Mouse (Mus musculus): ENCODE measurements around the gene Atp6v1g3. TPM values are rescaled to one million over a fixed set of nuclear protein-coding genes. Genes with fewer than 3 reads are reported as not detected.

The Atp6v1g3 gene
- polyA plus RNA-seq (2015; fragmentation: Nextera tagmentation; extraction: Ambion mirVana) = not detected in 2 replicates

DNA sequence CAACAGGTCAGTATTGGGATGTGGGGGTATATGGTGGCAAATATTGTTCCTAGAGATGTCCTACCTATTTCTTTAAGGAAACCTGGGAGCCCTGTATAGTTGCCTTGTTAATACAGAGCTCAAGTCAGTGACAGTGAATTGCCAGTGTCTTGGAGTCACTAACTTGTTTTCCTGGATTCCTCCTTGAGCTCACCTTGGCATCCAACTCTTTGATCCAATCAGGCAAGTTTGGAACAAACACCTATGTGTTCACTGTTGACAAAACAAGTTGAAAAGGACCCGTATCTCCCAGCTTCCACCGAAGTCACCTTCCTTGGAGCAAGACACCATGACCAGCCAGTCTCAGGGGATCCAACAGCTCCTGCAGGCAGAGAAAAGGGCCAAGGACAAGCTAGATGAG, at the start of gene Atp6v1g3:
Gene Atp6v1g3 (plus strand): TSS at position 301 of the 400 bp plus-strand sequence.
- Histone ChIP-seq H3K9ac (no peak within 1 kb of the TSS), H3K4me1 (replicated peaks) (no peaks in the 10 kb centered on the region), H3K36me3 (no peaks in the 10 kb centered on the region), H3K4me3 (no peak within 1 kb of the TSS), H3K27ac (no peak within 1 kb of the TSS), H3K4me2 (no peak within 1 kb of the TSS), H3K9me3 (replicated peaks) (no peaks in the 10 kb centered on the region), H3K27me3 (no peaks in the 10 kb centered on the region)
- ATAC-seq (replicated peaks; ENCODE audit: insufficient number of reproducible peaks, insufficient read depth, low FRiP score, low read depth) = no peak
- 81% methylated on average over 2 of the region's 2 CpGs for WGBS

DNA sequence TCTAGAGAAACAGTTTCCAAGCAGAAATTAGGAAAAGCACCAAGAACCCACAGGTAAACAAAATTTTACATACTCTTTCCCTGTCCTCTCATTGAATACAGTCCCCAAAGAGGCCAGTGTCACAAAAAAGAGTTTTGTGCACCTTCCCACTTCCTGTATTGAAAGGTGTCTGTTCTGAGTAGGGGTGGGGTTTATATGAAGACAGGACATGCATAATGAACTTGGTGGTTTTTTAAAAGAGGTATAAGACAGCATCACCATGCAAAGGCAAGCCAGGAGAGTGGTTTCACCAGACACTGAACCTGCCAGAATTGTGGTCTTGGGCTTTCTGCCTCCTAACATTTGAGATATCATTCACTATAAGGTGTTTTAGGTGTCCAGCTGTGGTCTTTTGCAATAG, 40.5 kb upstream of the Atp6v1g3 start:
- Histone ChIP-seq H3K36me3 (no peaks in the 10 kb centered on the region), H3K9ac (no peak overlapping the region), H3K4me2 (no peak overlapping the region)

GRCm38 (mm10) chr1:138237252-138237651, 36.3 kb upstream of the Atp6v1g3 start:
- ATAC-seq (replicated peaks; ENCODE audit: insufficient number of reproducible peaks, insufficient read depth, low FRiP score, low read depth) = no peak
- Histone ChIP-seq H3K27me3 (no peaks in the 10 kb centered on the region), H3K4me1 (replicated peaks) (no peaks in the 10 kb centered on the region), H3K27ac (no peak overlapping the region), H3K4me2 (no peak overlapping the region), H3K4me3 (no peak overlapping the region), H3K9me3 (replicated peaks) (0 out of 2 replicates have a peak, but pooled peaks cover 3% of the 10 kb centered on the region), H3K36me3 (no peaks in the 10 kb centered on the region), H3K9ac (no peak overlapping the region)
- WGBS = 61% methylated on average over 2 of the region's 2 CpGs

More for the DNA sequence above, 40.5 kb upstream of the Atp6v1g3 start:
- ATAC-seq (replicated peaks; ENCODE audit: insufficient number of reproducible peaks, insufficient read depth, low FRiP score, low read depth) = no peak
- Histone ChIP-seq H3K27ac (no peak overlapping the region), H3K27me3 (no peaks in the 10 kb centered on the region), H3K4me1 (replicated peaks) (no peaks in the 10 kb centered on the region), H3K9me3 (replicated peaks) (0 out of 2 replicates have a peak, but pooled peaks cover 3% of the 10 kb centered on the region), H3K4me3 (no peak overlapping the region)

DNA sequence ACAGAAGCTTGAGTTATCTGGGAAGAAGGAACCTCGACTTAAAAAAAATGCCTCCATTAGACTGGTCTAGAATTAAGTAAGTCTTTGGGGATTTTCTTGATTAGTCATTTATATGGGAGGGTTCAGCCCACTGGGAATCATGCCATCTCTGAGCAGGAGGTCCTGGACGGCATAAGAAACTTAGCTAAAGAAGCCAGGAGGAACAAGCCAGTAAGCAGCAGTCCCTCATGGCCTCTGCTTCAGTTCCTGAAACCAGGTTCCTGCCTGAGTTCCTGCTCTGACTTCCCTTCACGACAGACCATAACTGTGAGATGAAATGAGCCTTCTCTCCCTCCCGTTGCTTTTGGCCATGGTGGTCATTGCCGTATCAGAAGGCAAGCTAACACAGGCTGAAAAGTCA, 29.6 kb upstream of the Atp6v1g3 start:
- Histone ChIP-seq H3K4me3 (no peak overlapping the region), H3K36me3 (no peaks in the 10 kb centered on the region), H3K4me1 (replicated peaks) (peaks cover 4% of the 10 kb centered on the region), H3K27me3 (no peaks in the 10 kb centered on the region), H3K27ac (peak overlapping the region; percentile 51; the same call in 1 of the 2 replicates), H3K4me2 (no peak overlapping the region), H3K9me3 (replicated peaks) (no peaks in the 10 kb centered on the region), H3K9ac (no peak overlapping the region)
- 46% methylated on average over 5 of the region's 5 CpGs for WGBS
- no peak for ATAC-seq (replicated peaks; ENCODE audit: insufficient number of reproducible peaks, insufficient read depth, low FRiP score, low read depth)

DNA sequence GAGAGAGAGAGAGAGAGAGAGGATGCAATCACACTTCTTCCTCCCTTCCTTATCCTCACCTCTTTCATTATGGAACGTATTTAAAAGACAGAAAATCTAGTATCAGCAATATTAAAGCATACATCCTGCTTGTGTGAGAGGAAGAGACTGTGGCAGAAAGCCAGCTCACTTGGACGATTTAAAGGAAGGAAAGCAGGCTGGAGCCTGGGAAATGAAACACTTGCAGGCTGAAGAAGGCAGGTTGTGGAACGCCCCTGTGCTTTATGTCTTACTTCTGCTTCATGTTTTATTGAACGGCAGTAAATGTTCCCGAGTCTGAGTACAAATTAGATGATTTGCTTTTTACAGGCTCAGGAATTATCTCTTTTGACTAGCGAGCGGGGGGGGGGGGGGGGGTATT, 29.1 kb upstream of the Atp6v1g3 start:
- H3K27me3 ChIP-seq = no peaks in the 10 kb centered on the region
- 36% methylated on average over 7 of the region's 7 CpGs for WGBS
- H3K27ac ChIP-seq = peak overlapping the region; percentile 31; the same call in 1 of the 2 replicates
- H3K36me3 ChIP-seq = no peaks in the 10 kb centered on the region
- H3K9me3 ChIP-seq (replicated peaks) = no peaks in the 10 kb centered on the region
- peaks cover 4% of the 10 kb centered on the region for H3K4me1 ChIP-seq (replicated peaks)
- no peak for ATAC-seq (replicated peaks; ENCODE audit: insufficient number of reproducible peaks, insufficient read depth, low FRiP score, low read depth)
- 0 out of 2 replicates have a peak overlapping the region, but pooled peaks have one; percentile 0 for H3K4me2 ChIP-seq
- no peak overlapping the region for H3K9ac ChIP-seq
- H3K4me3 ChIP-seq = no peak overlapping the region

DNA sequence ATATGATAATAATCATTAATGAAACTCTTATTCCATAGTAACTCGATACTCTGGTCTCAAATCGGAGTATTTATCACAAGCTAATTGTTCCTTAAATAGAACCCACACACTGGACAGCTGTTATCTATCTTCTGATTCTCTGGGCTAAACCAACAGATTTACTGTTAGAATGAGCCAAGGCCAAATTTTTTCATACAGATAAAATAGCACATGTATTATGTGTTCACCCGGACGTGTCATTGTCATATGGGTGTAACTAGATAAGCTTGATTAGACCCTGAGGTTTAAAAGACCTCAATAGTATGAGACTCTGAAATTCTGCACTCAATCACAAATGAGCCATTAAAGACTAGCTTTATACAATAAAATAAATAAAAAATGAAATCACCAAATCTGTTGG, 28.4 kb upstream of the Atp6v1g3 start:
- Histone ChIP-seq H3K4me2 (no peak overlapping the region), H3K4me3 (no peak overlapping the region), H3K9me3 (replicated peaks) (no peaks in the 10 kb centered on the region), H3K36me3 (no peaks in the 10 kb centered on the region), H3K27me3 (no peaks in the 10 kb centered on the region), H3K9ac (no peak overlapping the region), H3K27ac (peak overlapping the region; percentile 49), H3K4me1 (replicated peaks) (peaks cover 4% of the 10 kb centered on the region)
- 40% methylated on average over 4 of the region's 4 CpGs for WGBS
- 0 out of 2 replicates have a peak, but pooled peaks have one; percentile 10 for ATAC-seq (replicated peaks; ENCODE audit: insufficient number of reproducible peaks, insufficient read depth, low FRiP score, low read depth)

GRCm38 (mm10) chr1:138245533-138245932, 28.0 kb upstream of the Atp6v1g3 start:
- Histone ChIP-seq H3K36me3 (no peaks in the 10 kb centered on the region), H3K27me3 (no peaks in the 10 kb centered on the region), H3K27ac (peak overlapping the region; percentile 49), H3K9ac (no peak overlapping the region), H3K9me3 (replicated peaks) (no peaks in the 10 kb centered on the region), H3K4me3 (no peak overlapping the region), H3K4me2 (no peak overlapping the region), H3K4me1 (replicated peaks) (peaks cover 4% of the 10 kb centered on the region)
- no peak for ATAC-seq (replicated peaks; ENCODE audit: insufficient number of reproducible peaks, insufficient read depth, low FRiP score, low read depth)
- 79% methylated on average over 3 of the region's 3 CpGs for WGBS

DNA sequence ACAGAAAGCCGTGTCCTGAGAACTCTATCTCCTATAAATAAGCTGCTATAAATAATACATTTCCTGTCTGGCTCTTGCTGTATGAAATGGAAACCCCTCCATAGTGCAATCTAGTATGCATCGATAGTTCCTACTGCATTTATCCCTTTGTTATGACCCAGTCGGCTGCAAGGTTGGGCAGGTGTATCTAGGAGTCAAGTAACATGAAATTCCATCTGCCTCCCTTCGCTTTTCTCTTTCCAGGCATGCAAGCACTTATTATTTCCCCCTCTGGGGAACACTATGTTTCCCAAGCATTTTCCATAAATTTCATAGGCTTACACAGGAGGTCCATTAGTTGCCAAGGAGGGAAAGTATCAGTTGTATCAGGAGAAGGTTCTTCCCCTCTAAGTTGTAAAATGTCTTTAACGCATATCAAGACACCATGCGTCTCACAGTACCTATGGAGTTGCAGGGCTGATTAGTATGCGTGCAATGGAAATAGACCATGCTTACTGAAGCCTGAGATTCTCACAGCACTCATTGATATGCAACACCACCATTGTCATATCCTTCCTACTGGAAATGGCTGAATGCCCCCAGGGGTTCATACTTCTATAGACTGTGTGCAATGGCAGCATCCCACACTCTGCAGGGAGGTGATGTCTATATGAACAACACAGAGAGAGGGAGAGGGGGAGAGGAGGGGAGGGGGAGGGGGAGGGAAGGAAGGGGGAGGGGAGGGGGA, 26.9 kb upstream of the Atp6v1g3 start:
- 69% methylated on average over 7 of the region's 7 CpGs for WGBS
- no peaks in the 10 kb centered on the region for H3K9me3 ChIP-seq (replicated peaks)
- H3K4me3 ChIP-seq = no peak overlapping the region
- H3K9ac ChIP-seq = no peak overlapping the region
- no peaks in the 10 kb centered on the region for H3K36me3 ChIP-seq
- no peak overlapping the region for H3K4me2 ChIP-seq
- H3K27ac ChIP-seq = no peak overlapping the region
- peaks cover 4% of the 10 kb centered on the region for H3K4me1 ChIP-seq (replicated peaks)
- no peaks in the 10 kb centered on the region for H3K27me3 ChIP-seq
- no peak for ATAC-seq (replicated peaks; ENCODE audit: insufficient number of reproducible peaks, insufficient read depth, low FRiP score, low read depth)

DNA sequence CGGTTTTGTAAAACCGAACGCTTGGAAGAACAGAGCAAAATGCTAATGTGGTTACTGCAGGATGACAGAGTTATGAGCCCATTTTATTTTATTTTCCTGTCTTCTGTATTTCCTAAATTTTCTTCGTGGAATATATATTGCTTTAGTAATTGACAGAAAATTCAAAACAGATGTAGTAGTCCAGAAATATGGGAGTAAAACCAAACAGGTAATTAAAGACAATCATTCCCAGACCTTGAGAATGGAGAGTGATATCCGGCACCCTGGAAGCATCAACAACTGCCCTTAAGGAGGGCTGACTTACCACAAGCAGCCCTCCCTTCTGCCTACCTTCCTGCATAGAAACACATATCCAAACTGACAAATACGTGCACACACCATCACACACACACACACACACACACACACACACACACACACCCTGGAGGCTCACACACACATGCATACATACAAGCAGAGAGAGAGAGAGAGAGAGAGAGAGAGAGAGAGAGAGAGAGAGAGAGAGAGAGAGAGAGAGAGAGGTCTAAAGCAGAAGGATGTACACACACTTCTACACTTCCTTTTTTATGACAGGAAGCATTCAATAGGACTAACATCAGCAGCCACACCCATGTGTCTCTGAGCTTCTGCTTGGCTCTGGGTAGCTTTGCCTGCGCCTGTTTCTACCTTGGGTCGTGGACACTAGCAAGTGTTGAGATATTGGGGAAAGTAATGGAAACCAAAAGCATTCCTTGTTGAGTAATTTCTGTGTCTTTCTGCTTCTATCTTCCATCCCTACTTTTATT, 25.6 kb upstream of the Atp6v1g3 start:
- no peak overlapping the region for H3K9ac ChIP-seq
- H3K27me3 ChIP-seq = no peaks in the 10 kb centered on the region
- no peak for ATAC-seq (replicated peaks; ENCODE audit: insufficient number of reproducible peaks, insufficient read depth, low FRiP score, low read depth)
- no peak overlapping the region for H3K4me2 ChIP-seq
- no peak overlapping the region for H3K4me3 ChIP-seq
- peaks cover 4% of the 10 kb centered on the region for H3K4me1 ChIP-seq (replicated peaks)
- H3K36me3 ChIP-seq = no peaks in the 10 kb centered on the region
- 79% methylated on average over 8 of the region's 8 CpGs for WGBS
- H3K9me3 ChIP-seq (replicated peaks) = no peaks in the 10 kb centered on the region
- H3K27ac ChIP-seq = no peak overlapping the region

GRCm38 (mm10) chr1:138248770-138249169, 24.8 kb upstream of the Atp6v1g3 start:
- Histone ChIP-seq H3K9ac (no peak overlapping the region), H3K9me3 (replicated peaks) (no peaks in the 10 kb centered on the region), H3K27me3 (no peaks in the 10 kb centered on the region), H3K4me3 (no peak overlapping the region), H3K36me3 (no peaks in the 10 kb centered on the region), H3K4me1 (replicated peaks) (peaks cover 4% of the 10 kb centered on the region), H3K4me2 (no peak overlapping the region), H3K27ac (no peak overlapping the region)
- 90% methylated on average over 2 of the region's 2 CpGs for WGBS
- ATAC-seq (replicated peaks; ENCODE audit: insufficient number of reproducible peaks, insufficient read depth, low FRiP score, low read depth) = no peak

GRCm38 (mm10) chr1:138250951-138251350, 22.6 kb upstream of the Atp6v1g3 start:
- Histone ChIP-seq H3K36me3 (no peaks in the 10 kb centered on the region), H3K27me3 (no peaks in the 10 kb centered on the region), H3K9ac (no peak overlapping the region), H3K27ac (no peak overlapping the region), H3K9me3 (replicated peaks) (no peaks in the 10 kb centered on the region), H3K4me2 (no peak overlapping the region), H3K4me3 (no peak overlapping the region), H3K4me1 (replicated peaks) (no peaks in the 10 kb centered on the region)
- WGBS = 44% methylated on average over 2 of the region's 2 CpGs
- no peak for ATAC-seq (replicated peaks; ENCODE audit: insufficient number of reproducible peaks, insufficient read depth, low FRiP score, low read depth)
